Mouse (Mus musculus) fat pad, adult 2 months (tissue): ENCODE results near the gene Dao.

Experiments used
- DNase-seq: peaks from one replicate; pipeline ENCODE4 v3.0.0-alpha.2; 2011; ENCODE audit warnings: low read depth, low spot score; ENCODE audit errors: extremely low read depth

Gene Dao

DNA sequence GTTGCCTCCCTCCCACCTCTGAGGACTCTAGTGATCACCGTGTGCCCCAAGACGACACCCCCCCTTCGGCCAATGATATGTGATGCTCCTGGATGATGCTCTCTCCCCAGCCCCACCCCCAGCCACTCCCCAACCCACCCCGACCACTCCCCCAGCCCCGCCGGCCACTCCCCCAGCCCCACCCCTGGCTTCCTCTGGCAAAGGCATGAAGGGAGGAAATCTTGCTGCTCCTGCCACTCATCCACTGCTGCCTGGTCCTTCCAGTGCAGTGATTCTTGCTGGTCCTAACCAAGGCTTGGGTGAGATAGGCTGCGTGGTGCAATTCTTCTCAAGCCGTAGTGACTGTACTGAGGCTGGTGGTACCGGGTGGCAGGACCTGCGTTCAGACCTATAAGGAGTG is 21.4 kb downstream of the Dao start:
- DNase-seq: no peak

GRCm38 (mm10) chr5:114027217-114027944 is 23.9 kb downstream of the Dao start:
- no peak for DNase-seq

DNA sequence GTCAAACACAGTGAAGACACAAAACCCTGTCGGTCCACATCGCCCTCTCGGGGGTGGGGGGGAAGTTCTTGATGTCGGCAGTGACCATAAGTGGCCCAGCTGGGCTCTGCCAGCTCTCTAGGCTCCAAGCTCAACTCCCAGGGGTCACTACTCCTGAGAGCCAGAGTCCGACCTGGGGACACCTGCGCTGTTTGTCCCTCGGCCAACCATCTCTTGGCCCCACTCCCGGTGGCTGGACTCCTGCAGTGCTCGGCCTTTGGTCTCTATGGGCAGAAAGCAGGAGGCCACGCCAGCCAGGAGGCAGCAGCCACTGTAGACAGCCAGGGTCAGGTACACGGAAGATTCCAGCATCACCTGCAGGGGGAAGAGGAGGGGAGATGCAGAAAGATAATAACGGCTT is 24.6 kb downstream of the Dao start:
- no peak for DNase-seq

- no peak for DNase-seq
Observed at GRCm38 (mm10) chr5:114030652-114031051, 27.1 kb downstream of the Dao start.

GRCm38 (mm10) chr5:114032161-114032763 is 28.8 kb downstream of the Dao start:
- DNase-seq: no peak

DNA sequence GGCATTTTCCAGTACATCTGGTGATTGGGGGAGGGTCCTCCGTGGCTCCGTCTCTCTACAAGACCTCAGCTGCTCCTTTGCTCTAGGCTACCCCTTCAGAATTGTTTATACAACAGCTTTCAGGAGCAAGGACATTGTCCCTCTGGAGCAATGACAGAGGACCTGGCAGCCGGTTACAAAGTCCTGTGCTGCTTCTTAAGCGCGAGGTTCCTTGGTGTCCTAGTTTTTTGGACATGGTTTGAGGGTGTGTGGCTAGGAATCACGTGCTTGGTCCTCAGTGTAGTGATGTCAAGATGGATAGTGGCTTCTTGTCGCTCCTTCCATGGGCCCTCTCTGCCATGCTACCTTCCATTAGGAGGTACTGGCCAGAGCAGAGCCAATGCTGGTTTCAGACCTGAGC is 30.9 kb downstream of the Dao start:
- no peak for DNase-seq

- no peak for DNase-seq
Observed at GRCm38 (mm10) chr5:114035111-114035510, 31.6 kb downstream of the Dao start.

DNA sequence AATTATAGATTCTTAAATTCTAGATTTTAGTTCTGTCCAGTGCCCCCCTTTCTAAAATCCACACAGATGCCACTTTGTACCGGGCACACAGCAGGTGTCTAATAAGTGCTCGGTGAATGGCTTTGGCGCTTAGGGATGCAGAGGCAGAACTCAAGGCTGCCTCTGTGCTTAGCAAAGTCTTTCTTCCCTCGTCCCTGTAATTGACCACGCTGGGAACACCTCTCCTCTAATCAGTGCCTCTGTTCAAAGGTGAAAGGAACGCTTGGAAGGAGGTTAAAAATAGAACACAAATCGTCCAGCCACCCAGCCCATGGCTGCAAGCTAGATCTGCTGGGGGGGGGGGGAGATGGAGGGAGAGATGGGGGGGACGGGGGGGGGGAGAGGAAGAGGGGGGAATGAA is 37.0 kb downstream of the Dao start:
- DNase-seq: no peak

DNA sequence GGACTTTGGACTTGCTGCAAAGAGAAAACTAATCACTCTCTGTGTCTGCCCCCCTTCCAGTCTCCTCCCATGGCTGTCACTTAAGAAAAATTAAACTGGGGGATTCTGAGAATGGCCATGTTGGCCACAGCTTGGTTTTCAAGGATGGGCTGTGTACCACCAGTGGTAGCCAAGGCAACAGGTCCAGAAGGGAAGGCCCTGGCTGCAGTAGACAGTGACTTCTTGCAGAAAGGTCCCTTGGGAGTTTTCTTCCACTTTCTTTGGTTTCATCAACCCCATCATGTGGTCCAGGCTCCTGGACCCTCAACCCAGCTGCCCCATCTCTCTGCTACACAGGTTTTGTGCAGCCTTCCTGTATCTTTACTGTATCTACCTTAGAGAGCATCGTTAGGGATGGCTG is 37.4 kb downstream of the Dao start:
- no peak for DNase-seq

DNA sequence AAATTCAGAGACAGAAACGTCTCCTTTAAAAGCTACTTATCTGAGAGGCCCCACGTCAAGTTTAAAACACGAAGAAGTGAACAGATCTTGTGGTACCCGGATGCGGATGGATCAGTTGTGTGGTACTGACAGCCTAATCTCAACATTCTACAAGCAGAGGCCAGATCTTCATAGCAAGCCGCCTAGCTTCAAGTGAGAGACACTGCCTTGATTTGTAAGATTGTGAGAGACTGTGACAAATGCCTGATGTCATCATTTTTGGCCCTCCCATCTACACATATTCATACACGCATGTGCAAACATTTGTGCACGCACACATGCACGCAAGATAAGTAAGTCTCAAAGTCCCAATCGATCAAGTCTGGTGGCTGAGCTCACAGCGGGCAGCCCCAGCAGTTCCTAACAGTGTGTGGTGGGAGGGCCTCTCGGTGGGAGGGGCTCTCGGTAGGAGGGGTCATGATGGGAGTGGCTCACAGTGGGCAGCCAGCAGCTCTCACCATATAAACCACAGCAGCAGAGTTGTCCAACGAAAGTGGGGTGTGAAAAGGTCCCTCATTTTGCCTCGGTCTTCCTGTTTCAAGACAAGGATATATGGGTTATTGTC is 37.9 kb downstream of the Dao start:
- no peak for DNase-seq

- DNase-seq: no peak
Observed at GRCm38 (mm10) chr5:114043800-114044199, 40.3 kb downstream of the Dao start.

DNA sequence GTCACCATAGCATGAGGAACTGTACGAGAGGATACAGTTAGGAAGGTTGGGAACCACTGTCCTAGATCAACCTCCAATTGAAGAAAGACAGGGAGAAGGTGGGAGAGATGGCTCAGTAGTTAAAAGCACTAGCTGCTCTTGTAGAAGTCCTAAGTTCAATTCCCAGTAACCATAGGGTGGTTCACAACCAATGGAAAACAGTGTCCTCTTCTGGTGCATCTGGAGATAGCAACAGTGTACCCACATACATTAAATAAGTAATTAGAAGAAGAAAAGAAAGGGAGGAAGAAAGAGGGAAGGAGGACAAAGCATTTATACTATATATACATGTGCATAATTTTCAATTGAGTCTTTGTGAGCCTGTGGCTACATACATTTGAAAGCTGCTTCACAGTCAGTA is 41.6 kb downstream of the Dao start:
- no peak for DNase-seq

- DNase-seq: no peak
Observed at GRCm38 (mm10) chr5:114046151-114046550, 42.6 kb downstream of the Dao start.

DNA sequence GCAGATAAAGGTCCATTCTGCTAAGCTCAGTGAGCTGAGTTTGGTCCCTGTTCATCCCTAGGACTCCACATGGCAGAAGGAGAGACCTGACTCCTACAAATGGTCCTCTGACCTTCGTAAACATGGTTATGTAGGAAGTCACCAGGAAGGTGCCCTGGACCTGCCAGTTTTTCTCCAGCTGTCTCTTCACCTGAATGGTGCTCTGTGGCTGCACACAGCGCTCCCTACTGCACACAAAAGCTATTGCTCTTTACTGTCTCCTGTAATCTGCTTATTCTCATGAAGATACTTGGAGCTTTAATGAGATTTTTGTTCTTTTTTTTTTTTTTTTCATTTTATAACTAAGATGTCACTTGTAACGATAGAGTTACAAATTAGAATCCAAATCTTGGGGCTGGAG is 43.1 kb downstream of the Dao start:
- no peak for DNase-seq

DNA sequence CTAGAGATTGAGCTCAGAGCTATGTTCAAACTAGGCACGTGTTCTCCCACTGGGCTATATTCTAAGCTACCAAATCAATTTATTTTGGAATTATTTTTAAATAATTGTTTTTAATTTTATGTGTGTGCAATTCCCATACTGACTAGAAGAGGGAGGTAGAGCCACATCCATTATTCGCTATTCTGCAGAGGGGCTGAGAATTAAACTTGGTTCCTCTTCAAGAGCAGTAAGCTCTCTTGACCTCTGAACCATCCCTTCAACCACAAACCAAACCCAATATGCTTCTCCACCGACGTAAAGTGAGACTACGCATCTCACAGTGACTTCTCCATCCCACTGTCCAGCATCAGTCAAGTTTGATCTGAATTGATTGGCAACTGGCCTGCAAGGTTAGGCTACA is 43.7 kb downstream of the Dao start:
- DNase-seq: no peak

GRCm38 (mm10) chr5:114048731-114049308 is 45.3 kb downstream of the Dao start:
- no peak for DNase-seq

DNA sequence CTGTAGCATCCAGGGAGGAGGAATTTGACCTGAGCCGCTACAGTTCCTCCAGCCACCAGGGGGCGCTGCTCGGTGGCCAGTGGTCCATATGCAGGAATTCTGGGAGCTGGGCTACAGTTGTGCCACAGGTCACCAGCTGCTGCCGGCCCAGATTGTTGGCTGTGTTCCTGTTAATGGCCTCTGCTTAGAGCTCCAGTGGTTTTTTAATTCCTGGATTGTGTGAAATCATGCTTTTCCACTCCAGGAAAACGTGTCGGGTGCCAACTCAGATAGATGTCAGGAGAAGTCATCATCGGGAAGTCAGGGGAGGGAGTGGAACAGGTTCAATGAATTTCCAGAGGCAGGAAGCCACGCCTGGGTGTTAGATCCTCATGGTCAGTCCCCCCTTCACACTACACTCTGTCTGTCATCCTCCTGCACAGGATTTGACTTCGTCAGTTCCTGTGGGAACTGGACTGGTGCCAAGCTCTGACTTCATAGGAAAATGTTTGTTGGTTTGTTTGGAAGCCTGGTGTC is 48.8 kb downstream of the Dao start:
- no peak for DNase-seq

DNA sequence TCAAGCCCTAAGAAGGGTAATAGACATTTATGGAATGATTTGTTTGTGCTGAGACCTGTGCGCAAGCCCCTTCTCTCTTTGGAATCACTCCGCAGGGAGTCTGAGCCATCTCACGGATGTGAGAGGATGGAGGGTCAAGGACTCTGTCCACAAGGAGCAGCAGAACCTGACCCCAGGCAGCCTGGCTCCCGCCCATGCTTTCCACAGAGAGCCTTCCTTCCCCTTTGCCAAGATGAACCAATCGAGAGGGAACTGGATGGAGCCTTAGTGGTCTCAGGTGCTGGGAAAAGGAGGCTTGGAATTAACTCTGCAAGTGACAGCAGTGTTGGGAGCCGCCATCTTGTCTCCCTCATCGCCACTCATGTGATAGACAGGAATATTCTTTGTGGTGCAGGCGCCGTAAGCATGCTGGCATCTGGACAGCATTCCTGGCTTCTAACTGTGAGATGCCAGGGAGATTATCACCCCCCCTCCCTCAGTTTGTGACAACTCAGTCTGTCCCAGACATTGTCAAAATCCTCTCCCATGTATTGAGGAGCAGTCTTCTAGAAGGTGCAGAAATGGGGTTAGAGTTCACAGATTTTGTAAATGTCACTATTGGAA is 53.7 kb downstream of the Dao start:
- DNase-seq: no peak

DNA sequence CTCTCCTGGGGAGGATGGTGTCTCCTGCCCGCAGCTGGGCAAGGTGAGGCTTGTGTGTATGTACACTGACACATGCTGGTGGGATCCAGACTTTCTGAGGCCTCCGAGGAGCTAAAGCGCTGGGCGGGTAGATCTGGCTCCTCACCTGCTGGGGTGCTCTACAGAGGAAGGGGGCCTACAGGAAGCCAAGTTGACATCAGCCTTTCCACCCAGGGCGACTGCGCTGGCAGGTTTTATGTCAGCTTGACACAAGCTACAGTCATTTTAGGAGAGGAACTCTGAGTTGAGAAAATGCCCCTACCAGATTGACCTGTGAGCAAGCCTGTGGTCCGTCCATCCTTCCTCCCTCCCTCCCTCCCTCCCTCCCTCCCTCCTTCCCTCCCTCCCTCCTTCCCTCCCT is 58.2 kb downstream of the Dao start:
- no peak for DNase-seq

DNA sequence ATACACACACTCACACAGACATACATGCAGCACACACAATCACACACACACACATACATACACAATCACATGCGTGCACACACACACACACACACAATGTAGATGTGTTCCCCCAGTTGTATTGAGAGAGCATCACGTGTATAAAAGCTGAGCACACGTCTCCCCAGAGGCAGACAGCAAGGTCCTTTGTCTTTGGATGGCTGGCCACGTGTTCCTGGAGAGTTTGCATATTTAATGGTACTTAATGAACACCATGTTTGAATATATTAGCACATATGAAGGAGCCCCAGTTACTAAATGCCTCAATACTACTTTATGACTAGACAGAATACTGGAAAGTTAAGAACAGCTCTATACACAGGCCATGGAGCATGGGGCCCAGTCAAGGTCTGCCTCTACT is 60.5 kb downstream of the Dao start:
- no peak for DNase-seq

DNA sequence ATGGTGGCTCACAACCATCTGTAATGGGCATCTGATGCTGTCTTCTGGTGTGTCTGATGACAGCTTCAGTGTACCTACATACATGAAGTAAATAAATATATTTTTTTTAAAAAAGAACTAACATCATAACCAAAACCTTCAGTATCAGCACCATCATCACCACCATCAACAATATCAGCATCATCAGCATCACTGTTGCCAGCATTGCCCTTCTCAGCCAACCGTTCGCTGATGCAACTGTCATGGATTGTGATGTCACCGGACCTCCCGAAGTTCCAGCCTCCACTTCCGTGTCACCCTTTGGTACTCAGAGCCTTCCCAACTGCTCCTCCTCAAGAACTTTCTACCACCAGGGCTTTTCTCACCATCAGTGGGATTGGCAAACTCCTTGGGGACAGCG is 61.7 kb downstream of the Dao start, which contains the start of gene Usp30:
Gene Usp30, plus strand, starts transcription at position 301 of the 400 bp plus-strand sequence.
- no peak for DNase-seq
